Mouse (Mus musculus): ENCODE data around the gene Gm28305.

DNA sequence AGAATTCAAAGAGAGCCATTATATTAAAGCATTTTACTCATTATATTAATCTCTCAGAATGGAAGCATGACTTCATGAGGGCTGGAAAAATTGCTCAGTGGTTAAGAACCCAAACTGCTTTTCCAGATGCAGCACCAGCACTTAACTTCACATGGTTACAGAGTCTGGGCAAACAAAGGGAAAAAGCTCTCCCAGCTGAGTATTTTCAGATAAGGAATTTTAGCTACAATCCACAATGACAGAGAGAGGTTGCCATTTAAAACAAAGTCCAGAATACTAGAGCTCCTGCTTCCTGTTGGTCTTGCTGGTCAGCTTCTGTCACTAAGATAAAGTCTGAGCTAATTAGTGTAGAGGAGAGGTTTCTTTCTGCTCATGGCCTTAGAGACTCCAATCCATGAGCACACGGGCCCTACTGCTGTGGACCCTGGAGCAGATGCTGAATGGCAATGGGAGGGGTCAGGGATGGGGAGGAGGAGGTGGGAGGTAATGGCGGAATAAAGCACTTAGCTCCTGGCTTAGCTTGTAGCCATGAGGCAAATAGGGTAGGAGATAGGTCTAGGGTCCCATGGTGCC, 68.2 kb downstream of the Gm28305 start:
- TF ChIP-seq CTCF (conservative IDR thresholded peaks at IDR 0.05 in 1 of 2, IDR thresholded peaks at IDR 0.05 in 1 of 2; ENCODE audit: low read depth in 2 of 2, low read length in 2 of 2) (no peak), ZC3H11A (IDR thresholded peaks at IDR 0.05; ENCODE audit: low read depth, low read length) (no peak)
